Mouse (Mus musculus) gastrocnemius, postnatal 36 days (tissue): Measurements from ENCODE around the gene Hdac9. TPM values are rescaled to one million over a fixed set of nuclear protein-coding genes. Genes with fewer than 3 reads are reported as not detected.

Source experiments
- DNase-seq, 2 experiments: peaks; one replicate each; pipeline ENCODE4 v3.0.0; 2022
- intact Hi-C: fragments of 180-260 bp; cut with DNase I; formaldehyde crosslinking; loops from one replicate; pipeline ENCODE4 v1.15.1; 2025
- total RNA-seq, 2 experiments: library from RNA; stranded (reverse); gene quantifications; 2 replicates each; pipeline ENCODE4 v1.2.3; 2021

The Hdac9 gene
- total RNA-seq, 2 experiments from 2014 or later = 2.7 to 5.8 TPM

GRCm38 (mm10) chr12:34270096-34270495 lies 646.8 kb downstream of the Hdac9 start:
- no peak for DNase-seq
- intact Hi-C loops = no loop called here

GRCm38 (mm10) chr12:34269472-34270040 lies 647.3 kb downstream of the Hdac9 start:
- no peak for DNase-seq
- intact Hi-C loops = no loop called here

DNA sequence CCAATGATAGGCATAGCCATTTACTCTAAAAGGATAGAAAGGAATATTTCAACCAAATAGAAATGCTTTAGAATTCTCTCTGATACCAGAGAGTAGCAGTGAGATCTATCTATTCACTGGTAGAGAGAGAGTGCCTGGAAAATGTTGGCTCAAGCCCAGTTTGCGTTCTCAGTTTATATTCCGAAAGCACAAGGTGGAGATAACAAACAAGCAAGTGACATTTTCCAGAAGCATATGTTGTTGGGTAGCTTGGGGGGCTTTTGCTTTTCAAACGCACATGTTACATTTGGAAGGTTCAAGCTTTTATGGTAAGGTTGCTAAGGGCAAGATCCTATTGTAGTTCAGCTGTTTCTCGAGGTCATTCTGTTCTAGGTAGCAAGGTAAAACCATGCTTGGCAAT lies 657.2 kb downstream of the Hdac9 start:
- intact Hi-C loops = no loop called here
- no peak for DNase-seq

DNA sequence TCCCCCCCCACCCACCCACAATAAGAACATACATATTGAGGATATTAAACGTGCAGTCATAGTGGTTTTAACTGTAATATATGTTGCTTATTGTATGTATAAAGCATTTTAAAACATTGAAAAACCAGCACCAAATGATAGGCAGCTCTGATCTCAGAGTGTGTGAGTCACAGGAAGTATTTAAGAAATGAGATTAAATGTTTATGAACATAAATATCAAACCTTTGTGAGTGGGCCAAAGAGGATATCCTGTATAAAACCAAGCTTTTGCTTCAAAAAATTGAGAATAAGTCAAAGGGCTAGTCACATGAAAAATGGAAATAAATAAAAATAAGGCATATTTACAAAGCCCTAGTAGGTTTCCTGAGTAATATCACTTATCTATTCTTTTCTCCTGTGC lies 667.7 kb downstream of the Hdac9 start:
- intact Hi-C loops = no loop called here
- DNase-seq = no peak

DNA sequence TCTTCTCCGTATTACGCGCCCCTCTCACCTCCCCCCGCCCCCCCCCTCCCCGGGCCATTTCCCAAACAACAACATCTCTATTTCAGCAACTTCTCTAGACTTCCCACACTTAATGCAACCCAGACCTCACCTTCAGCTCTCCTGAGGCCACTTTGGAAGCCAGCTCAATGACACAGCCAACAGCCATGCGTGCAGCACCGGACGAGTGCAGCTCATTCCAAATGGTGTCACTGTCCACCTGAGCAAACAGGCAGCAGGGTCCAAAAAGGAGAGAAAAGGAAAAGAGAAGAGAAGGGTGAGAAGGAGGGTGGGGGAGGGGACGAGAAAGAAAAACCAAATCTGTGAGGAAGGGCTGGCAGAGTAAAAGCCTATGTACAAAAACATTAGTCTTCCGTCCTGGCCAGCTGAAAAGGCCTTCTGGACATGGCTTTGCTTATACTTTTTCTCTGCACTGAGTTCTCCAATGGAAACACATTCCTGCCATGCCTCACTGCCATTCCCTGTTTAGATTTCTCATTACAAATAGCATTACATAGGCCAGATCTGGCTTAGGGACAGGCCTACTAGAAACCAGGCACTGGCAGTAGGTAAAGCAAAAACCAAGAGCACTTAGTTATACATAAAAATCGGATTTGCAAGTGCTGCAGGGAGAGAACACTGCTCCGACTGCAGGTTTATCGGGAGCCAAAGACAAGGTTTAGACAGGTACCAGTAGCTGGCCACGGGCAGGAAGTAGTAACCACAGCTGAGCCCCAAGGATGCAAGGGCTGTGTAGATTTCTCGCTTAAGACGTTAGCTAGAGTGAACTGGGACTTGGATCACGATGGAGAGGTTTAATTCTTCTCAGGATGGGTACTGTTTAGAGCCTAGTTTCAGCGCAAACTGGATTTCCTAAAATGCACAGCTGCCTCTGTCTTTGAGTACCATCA lies 668.4 kb downstream of the Hdac9 start:
- intact Hi-C loops = no loop called here
- no peak for DNase-seq

GRCm38 (mm10) chr12:34238796-34239195 lies 678.1 kb downstream of the Hdac9 start:
- intact Hi-C loops = no loop called here
- no peak for DNase-seq

- DNase-seq = no peak
- intact Hi-C loops = no loop called here
These were observed 685.2 kb downstream of the Hdac9 start for GRCm38 (mm10) chr12:34231621-34232150.

DNA sequence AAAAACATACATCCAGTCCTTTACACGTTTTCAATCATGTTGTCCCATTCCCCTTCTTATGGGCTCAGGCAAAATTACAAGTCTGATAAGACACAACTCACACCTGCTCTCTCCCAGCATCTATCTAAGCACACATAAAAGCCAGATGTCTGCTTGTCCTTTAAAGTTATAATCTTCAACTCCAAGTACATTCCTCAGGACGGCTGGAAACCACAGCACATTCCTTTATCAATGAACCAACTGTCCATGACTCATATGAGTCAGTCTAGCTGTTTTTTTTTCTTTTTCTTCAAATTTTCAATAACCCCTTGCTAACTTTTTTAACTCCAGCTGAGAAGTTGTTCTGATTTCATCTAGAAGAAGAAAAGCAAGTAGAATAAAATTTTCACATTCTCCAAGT lies 692.4 kb downstream of the Hdac9 start:
- intact Hi-C loops = no loop called here
- DNase-seq = no peak

DNA sequence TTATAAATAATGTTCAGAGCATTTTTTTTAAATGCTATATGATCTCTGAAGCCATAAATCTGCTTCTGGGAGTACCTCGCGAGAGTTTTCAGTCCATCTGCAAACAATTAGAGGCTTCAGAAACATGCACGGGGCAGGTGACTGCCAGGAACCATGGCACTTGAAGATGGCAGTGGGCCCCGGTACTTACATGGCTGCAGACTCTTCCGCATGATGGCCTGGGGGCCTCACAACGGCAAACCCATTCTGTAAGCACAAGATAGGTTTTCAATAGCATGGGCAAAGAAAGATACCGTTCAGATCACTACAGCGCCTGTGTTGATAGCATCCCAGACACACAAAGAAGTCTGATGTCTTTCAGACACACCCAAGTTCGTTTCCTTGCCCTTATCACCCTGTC lies 695.9 kb downstream of the Hdac9 start:
- DNase-seq = no peak
- intact Hi-C loops = no loop called here

DNA sequence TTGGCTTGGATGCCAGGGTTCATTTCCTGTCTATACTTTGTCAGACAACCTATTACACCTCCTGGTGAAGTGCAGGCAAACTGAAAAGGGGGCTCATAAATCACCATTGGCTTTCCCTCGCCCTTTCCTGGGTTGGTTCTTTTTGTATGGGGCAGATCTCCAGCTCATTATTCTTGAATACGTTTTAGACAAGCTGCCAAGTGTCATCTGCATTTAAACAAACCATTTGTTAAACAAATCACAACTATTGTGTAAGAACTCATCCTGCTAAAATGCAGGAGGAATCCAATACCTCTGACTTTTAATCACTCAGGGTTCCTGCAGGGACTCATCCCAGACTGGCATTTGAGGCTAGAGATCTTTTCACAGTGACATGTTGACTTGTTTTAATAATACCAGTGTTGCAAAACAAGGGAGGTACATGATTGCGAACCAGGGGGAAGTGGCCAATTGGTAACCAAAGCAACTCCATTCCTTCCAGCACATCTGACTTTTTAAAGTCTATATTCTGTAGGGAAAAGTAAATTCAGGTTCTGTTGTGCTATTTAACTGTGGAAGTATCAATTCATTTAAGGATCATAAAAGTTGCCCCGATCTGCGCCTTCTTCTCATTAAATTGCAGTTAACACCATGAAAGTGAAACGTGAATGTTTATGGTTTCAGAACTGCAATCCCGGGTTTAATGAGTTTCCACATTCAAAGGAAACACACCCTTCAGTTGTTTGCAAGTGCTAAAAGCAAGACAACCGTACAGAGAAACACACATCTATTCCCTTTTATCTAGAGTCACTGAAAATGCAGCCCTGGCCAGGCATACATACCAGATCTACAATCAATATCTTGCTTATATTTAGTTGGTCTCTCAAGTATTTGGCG lies 696.6 kb downstream of the Hdac9 start:
- no peak for DNase-seq
- intact Hi-C loops = no loop called here

GRCm38 (mm10) chr12:34218561-34218960 lies 698.3 kb downstream of the Hdac9 start:
- DNase-seq = no peak
- intact Hi-C loops = no loop called here

GRCm38 (mm10) chr12:34215023-34216020 lies 701.6 kb downstream of the Hdac9 start:
- DNase-seq = no peak
- intact Hi-C loops = no loop called here

- intact Hi-C loops = no loop called here
- DNase-seq = no peak
These were observed 704.7 kb downstream of the Hdac9 start for GRCm38 (mm10) chr12:34212162-34212561.

- no peak for DNase-seq
- intact Hi-C loops = no loop called here
These were observed 715.4 kb downstream of the Hdac9 start for GRCm38 (mm10) chr12:34201471-34201870.

GRCm38 (mm10) chr12:34200030-34200446 lies 716.9 kb downstream of the Hdac9 start:
- DNase-seq = no peak
- intact Hi-C loops = no loop called here

- no peak for DNase-seq
- intact Hi-C loops = no loop called here
These were observed 721.6 kb downstream of the Hdac9 start for GRCm38 (mm10) chr12:34195155-34195828.

DNA sequence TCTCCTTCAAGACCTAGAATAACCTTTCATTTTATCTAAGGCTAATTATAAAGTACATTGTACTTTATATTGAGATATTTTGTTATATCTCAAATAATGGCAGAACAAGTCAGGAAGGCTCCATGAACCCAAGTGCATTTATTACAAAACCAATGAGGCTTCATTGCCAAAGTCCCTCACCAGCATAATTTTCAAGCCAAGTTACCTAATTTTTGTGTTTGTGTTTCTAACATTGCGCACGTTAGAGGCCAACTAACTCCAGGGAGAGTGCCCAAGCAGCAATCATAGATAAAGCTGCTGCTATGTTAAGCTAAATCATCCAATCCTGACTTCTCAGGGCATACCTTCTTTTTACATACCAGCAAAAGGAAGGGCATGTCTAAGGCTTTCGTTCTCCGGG lies 722.8 kb downstream of the Hdac9 start:
- intact Hi-C loops = no loop called here

GRCm38 (mm10) chr12:34191246-34191645 lies 725.6 kb downstream of the Hdac9 start:
- DNase-seq = no peak
- intact Hi-C loops = no loop called here

More for the DNA sequence above, 722.8 kb downstream of the Hdac9 start:
- DNase-seq = no peak

DNA sequence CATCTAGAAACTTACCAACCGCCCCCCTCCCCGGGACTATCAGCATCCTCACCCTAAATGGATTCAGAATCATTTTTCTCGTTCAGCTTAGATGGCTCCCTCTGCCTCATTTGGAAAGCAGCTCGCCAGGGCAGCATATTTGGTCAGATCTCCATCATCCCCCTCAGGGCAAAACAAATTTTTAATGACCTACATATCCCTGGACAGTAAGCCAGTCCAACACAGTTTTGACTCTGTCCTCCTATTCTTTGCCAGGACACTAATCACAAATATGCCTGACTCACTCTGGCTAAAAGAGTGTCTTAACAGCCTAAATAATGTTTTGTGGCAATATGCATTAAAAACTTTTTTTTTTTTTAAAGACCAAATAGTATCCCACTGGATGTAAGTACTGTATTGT lies 738.0 kb downstream of the Hdac9 start:
- intact Hi-C loops = no loop called here
- no peak for DNase-seq
